Mouse (Mus musculus) testis, adult 2 months (tissue): ENCODE measurements around the gene Terf2. TPM values are rescaled to one million over a fixed set of nuclear protein-coding genes. Genes with fewer than 3 reads are reported as not detected.
"Not testable (repeated sequence)": the region's sequence is repeated elsewhere in the genome, so short reads cannot be mapped to it uniquely, and the experiment has no call there.

Experiments used
- H3K27ac ChIP-seq: fragments of 200-500 bp; 2 replicates; pipeline ENCODE4 v1.5.1; 2012; ENCODE audit warnings: low read depth, low read length; ENCODE audit not compliant: control insufficient read depth, insufficient read depth
- H3K27me3 ChIP-seq: fragments of 200-500 bp; 2 replicates; pipeline ENCODE4 v1.6.1; 2012; ENCODE audit warnings: mild to moderate bottlenecking, low read length, moderate library complexity; ENCODE audit not compliant: control insufficient read depth, insufficient read depth
- H3K36me3 ChIP-seq: fragments of 200-500 bp; 2 replicates; pipeline ENCODE4 v1.6.1; 2012; ENCODE audit warnings: mild to moderate bottlenecking, low read length; ENCODE audit not compliant: control insufficient read depth, insufficient read depth
- H3K4me1 ChIP-seq: fragments of 200-500 bp; 2 replicates; pipeline ENCODE4 v1.6.1; 2012; ENCODE audit warnings: low read length; ENCODE audit not compliant: control insufficient read depth, insufficient read depth
- H3K4me3 ChIP-seq: fragments of 200-500 bp; 2 replicates; pipeline ENCODE4 v1.5.1; 2012; ENCODE audit warnings: low read depth, mild to moderate bottlenecking, low read length, moderate library complexity, mixed read lengths; ENCODE audit not compliant: control insufficient read depth
- CTCF ChIP-seq: fragments of 200-500 bp; IDR thresholded peaks from 2 replicates; pipeline ENCODE4 v1.5.1; 2012; ENCODE audit warnings: low read depth, mild to moderate bottlenecking, inconsistent platforms, low read length, moderate library complexity; ENCODE audit not compliant: control insufficient read depth, insufficient read depth, insufficient replicate concordance
- POLR2A ChIP-seq: fragments of 200-500 bp; IDR thresholded peaks from 2 replicates; pipeline ENCODE4 v1.6.1; 2012; ENCODE audit warnings: low read depth, mild to moderate bottlenecking, inconsistent platforms, low read length, moderate library complexity; ENCODE audit not compliant: control insufficient read depth
- polyA plus RNA-seq: library from polyadenylated mRNA; depleted of rRNA; stranded (reverse); fragments of >200 nt; gene quantifications from 2 replicates; pipeline ENCODE4 v1.2.3, GENCODE M21; 2012; rRNA removed

The Terf2 gene
- polyA plus RNA-seq, 1 experiment = 13.6 TPM

DNA sequence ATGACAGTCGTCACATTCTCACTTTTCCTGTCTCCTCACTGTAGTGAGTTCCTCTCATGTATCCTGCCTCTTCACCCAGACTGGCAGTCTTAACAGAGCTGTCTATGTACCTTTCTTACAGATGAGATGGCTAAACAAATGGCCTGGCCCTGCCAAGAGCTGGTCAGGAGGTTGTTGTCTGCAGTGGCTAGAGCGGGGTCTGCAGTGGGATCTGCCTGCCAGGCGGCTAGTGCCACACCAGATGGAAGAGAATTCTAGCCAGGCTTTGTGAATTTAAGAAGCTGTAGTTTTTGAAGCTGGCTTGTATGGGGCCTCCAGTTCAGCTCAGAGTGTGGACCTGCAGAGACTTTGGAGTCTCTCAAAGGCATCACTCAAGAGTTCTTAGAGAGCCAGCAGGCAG is 60.7 kb downstream of the Terf2 start:
- peaks cover 4% of the 10 kb centered on the region for H3K4me1 ChIP-seq
- H3K4me3 ChIP-seq = no peak overlapping the region
- no peaks in the 10 kb centered on the region for H3K27me3 ChIP-seq
- H3K36me3 ChIP-seq = peaks cover 1% of the 10 kb centered on the region
- TF ChIP-seq CTCF (no peak), POLR2A (no peak)
- no peak overlapping the region for H3K27ac ChIP-seq

DNA sequence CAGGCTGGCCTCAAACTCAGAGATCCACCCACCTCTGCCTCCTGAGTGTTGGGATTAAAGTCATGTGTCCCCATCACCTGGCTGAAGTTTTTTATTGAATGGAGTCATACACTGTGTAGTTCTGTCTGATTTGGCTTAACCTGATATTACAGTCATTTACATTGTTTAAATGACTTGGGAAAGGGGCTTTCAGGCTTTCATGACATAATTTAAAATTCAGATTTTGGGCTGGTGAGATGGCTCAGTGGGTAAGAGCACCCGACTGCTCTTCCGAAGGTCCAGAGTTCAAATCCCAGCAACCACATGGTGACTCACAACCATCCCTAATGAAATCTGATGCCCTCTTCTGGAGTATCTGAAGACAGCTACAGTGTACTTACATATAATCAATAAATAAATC is 62.7 kb downstream of the Terf2 start:
- H3K27ac ChIP-seq, H3K36me3 ChIP-seq, H3K27me3 ChIP-seq: not testable (repeated sequence)
- Histone ChIP-seq H3K4me1 (peaks cover 21% of the 10 kb centered on the region), H3K4me3 (peak overlapping the region; percentile 16; the same call in 1 of the 2 replicates)

DNA sequence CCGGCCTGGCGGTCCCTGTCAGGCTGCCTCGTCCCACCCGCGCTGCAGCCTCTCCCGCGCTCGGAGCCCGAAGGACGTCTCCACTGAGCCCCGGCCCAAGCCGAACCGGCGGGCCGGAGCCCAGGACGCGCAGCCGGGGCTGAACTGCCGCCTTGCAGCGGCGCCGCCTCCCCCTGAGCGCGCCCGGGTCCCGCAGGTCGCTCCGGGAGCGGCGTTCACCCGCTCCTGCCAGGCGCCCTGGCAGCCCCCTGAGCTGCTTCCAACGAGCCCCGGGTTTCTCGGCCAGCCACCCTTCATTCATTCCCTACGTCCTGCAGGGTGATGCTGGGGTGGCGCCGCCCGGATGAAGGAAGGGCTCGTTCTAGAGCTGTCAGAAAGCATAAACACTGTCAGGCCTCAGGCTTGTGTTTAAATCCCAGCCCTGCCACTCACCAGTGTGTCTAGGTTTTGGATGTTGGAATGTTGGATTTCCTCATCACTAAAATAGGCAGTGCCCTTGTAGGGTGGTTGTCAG is 64.7 kb downstream of the Terf2 start:
- H3K36me3 ChIP-seq = peaks cover 1% of the 10 kb centered on the region
- TF ChIP-seq CTCF (no peak), POLR2A (no peak)
- H3K4me1 ChIP-seq = peaks cover 26% of the 10 kb centered on the region
- H3K4me3 ChIP-seq = peak overlapping the region; percentile 97
- H3K27me3 ChIP-seq = no peaks in the 10 kb centered on the region
- H3K27ac ChIP-seq = peak overlapping the region; percentile 92

DNA sequence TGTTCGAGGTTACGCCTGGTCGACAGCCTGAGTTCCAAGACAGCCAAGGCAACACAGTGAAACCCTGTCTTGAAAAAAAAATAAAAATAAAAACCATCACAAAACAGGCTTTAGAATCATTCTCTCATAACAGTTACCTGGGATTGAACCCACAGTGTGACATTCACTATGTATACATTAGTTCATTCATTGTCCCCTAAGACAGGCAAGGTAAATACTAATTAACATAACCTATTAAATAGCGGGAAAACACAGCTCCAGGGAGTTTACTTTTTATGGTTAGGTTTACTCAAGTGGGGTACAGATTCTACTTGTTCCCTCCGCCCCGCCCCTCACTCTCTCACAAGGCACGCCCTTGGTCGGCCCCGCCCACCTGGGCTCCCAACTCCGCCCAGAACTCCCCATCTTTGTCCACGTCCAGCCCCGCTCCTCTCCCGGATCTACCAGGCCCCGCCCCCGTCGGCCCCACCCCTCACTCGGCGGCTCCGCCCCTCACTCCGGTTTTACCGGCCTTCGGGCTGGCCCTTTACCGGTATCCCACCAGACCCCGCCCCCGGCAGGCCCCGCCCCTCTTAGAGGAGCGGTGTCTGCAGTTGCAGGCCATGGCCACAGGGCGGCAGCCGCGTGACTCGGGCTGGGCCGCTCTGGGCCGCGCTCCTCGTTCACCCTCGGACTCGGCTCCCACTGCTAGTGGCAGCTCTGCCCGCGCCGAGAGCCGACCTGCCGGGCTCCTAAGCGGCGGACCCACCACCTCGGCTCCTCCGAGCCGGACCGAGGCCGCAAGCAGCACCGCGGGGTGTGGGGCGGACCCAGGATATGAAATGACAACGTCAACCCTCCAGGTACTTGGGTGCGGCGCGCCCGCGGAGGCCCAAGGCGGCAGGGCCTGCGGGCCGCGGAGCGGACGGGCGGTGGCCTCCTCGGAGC is 65.4 kb downstream of the Terf2 start, which contains the start of gene Vps4a:
Vps4a (plus strand) TSS at position 573 of the 927 bp plus-strand sequence.
- H3K36me3 ChIP-seq = peaks cover 1% of the 10 kb centered on the region
- H3K27ac ChIP-seq = peak within 1 kb of the TSS; percentile 92
- peak within 1 kb of the TSS; percentile 97 for H3K4me3 ChIP-seq
- peak; percentile 94 for TF ChIP-seq POLR2A
- TF ChIP-seq CTCF = peak; percentile 85
- no peaks in the 10 kb centered on the region for H3K27me3 ChIP-seq
- peaks cover 26% of the 10 kb centered on the region for H3K4me1 ChIP-seq

DNA sequence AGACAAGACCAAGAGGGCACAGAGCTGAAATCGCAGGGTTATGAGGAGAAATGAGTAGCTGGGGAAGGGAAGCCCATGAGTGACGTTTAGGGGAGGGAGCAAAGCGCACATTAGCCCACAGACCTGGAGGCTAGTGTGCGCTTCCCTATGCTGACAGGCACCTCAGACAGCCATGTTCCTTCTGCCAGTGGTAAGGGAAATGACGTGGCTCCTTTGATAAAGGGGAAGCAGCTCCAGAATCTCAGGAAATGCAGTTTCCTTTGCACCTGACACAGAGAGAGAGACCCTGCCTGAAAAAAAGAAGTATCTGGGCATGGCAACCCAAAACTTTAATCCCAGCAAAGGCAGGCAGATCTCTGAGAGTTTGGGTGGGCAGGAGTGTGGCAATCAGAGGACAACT is 66.3 kb downstream of the Terf2 start:
- Histone ChIP-seq H3K4me3 (peak overlapping the region; percentile 97), H3K4me1 (peaks cover 26% of the 10 kb centered on the region), H3K27ac (peak overlapping the region; percentile 66), H3K36me3 (peaks cover 1% of the 10 kb centered on the region), H3K27me3 (no peaks in the 10 kb centered on the region)
- TF ChIP-seq CTCF = no peak
- TF ChIP-seq POLR2A = no peak

DNA sequence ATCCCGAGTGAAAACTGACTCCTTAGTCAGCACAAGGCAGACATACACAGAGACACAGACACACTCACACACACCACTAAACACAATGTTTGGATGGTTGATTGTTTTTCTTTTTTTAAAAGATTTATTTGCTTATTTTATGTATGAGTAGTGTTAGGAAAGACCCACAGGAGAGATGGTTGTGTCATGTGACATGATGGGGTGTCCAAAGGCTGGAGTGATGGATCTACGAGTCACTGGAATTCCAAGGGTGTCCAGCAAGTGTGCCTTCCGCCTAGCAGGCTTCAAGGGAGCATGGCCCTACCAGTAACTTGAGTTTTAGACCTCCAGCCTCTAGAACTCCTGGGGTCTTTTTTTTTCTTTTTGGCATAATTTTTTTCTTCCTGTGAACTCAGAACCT is 67.0 kb downstream of the Terf2 start:
- H3K27ac ChIP-seq = no peak overlapping the region

DNA sequence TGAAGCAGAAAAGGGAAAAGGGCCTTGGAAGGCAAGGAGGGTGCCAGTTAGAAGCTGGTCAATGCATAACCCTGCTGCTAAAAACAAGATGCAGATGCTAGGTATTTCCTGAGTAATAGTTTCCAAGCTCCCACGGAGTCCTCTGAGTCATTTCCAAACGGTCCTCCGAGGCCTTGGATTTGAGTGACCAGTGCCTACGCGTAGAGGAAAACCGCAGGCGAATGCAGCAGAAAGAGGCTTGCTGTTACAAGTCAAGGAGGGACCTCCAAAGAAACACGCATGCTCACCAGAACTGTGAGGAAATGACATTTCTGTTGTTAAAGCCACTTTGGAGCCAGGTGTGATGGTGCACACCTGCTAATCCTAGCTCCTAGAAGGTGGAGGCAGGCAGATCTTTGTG is 72.9 kb downstream of the Terf2 start:
- H3K4me1 ChIP-seq = peaks cover 4% of the 10 kb centered on the region
- TF ChIP-seq CTCF (no peak), POLR2A (no peak)
- H3K4me3 ChIP-seq = no peak overlapping the region
- H3K27ac ChIP-seq = no peak overlapping the region
- no peaks in the 10 kb centered on the region for H3K27me3 ChIP-seq
- H3K36me3 ChIP-seq = no peaks in the 10 kb centered on the region

More for the DNA sequence above, 67.0 kb downstream of the Terf2 start:
- Histone ChIP-seq H3K4me3 (no peak overlapping the region), H3K4me1 (peaks cover 26% of the 10 kb centered on the region), H3K27me3 (no peaks in the 10 kb centered on the region), H3K36me3 (peaks cover 1% of the 10 kb centered on the region)
- TF ChIP-seq CTCF (no peak), POLR2A (no peak)

Other genes with a start within 250 kb of the Terf2 start
- gene Has3, start 226.3 kb downstream of the Terf2 start, polyA plus RNA-seq = 0.35 and 0.43 TPM in 2 replicates
- gene Utp4, start 202.9 kb downstream of the Terf2 start, polyA plus RNA-seq = 26.1 and 27.4 TPM in 2 replicates
- 13.4 and 14.4 TPM in 2 replicates for gene Sntb2, start 160.8 kb downstream of the Terf2 start, polyA plus RNA-seq
- 97.0 and 104 TPM in 2 replicates for gene Vps4a, start 65.3 kb downstream of the Terf2 start, polyA plus RNA-seq
- 1.7 and 1.8 TPM in 2 replicates for gene Pdf, start 47.9 kb downstream of the Terf2 start, polyA plus RNA-seq
- gene Cog8, start 39.9 kb downstream of the Terf2 start, polyA plus RNA-seq = 78.6 and 87.1 TPM in 2 replicates
- gene Nip7, start 39.7 kb downstream of the Terf2 start, polyA plus RNA-seq = 32.1 and 37.3 TPM in 2 replicates
- gene Tmed6, start 30.9 kb downstream of the Terf2 start, polyA plus RNA-seq = 92.7 and 108 TPM in 2 replicates
- 31.2 and 31.4 TPM in 2 replicates for gene Cyb5b, start 54.1 kb upstream of the Terf2 start, polyA plus RNA-seq
- 14.8 and 21.4 TPM in 2 replicates for gene Nfat5, start 196.9 kb upstream of the Terf2 start, polyA plus RNA-seq